Mouse (Mus musculus): ENCODE measurements around the gene Tspoap1. TPM values are rescaled to one million over a fixed set of nuclear protein-coding genes. Genes with fewer than 3 reads are reported as not detected.

Gene Tspoap1
- polyA plus RNA-seq, 1 experiment from 2014 or later: 0.64 TPM

DNA sequence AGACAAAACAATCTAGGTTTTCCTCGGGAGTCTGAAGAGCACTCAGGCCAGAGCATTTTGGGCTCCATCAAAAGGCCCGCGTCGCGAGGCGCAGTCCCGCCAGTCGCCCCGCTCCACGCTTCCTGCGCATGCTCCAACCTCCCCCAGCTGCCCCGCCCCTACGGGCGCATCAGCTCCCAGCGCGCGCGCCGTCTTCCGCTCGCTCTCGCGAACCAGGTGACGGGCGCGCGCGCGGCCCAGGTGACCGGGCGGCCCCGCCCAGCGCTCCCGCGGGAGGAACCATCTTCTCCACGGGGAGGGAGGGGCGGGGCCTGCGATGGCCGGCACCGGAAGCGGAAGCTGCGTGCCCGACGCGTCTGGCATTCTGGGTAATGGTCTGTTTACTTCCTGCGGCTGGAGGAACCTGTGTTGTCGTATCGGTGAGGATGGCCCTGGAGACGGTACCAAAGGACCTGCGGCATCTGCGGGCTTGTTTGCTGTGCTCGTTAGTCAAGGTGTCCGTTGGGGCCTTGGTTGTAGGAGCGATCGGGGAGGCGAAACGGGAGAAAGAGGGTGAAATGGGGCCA, 23.1 kb upstream of the Tspoap1 start, which contains the start of gene Supt4a:
Gene Supt4a (plus strand): TSS at position 378 of the 566 bp plus-strand sequence.
- WGBS: under 1% methylated on average over 51 of the region's 57 CpGs
- H3K9ac ChIP-seq (replicated peaks; ENCODE audit: low read depth): peak within 1 kb of the TSS; percentile 79

GRCm38 (mm10) chr11:87743691-87744090, 16.6 kb upstream of the Tspoap1 start:
- ATAC-seq (no peak), DNase-seq (ENCODE audit: low spot score) (no peak)
- no peaks in the 10 kb centered on the region for H3K4me1 ChIP-seq (ENCODE audit: insufficient read depth, low read depth, low read length)
- no peak overlapping the region for H3K4me2 ChIP-seq (replicated peaks; ENCODE audit: low read depth, low read length)
- H3K27ac ChIP-seq (ENCODE audit: low read length): no peak overlapping the region
- 95% methylated on average over 3 of the region's 3 CpGs for WGBS
- no peaks in the 10 kb centered on the region for H3K9me3 ChIP-seq (ENCODE audit: low read length)
- no peak overlapping the region for H3K4me3 ChIP-seq (ENCODE audit: low read depth, low read length)
- no peak for TF ChIP-seq EP300 (IDR thresholded peaks at IDR 0.05)
- peaks cover 33% of the 10 kb centered on the region for H3K36me3 ChIP-seq (ENCODE audit: insufficient read depth, low read length)
- no peak overlapping the region for H3K9ac ChIP-seq (replicated peaks; ENCODE audit: low read depth)
- H3K27me3 ChIP-seq (replicated peaks; ENCODE audit: insufficient read depth, low read length): no peaks in the 10 kb centered on the region

More for the DNA sequence above, 23.1 kb upstream of the Tspoap1 start, which contains the start of gene Supt4a:
- no peaks in the 10 kb centered on the region for H3K9me3 ChIP-seq (ENCODE audit: low read length)
- H3K4me1 ChIP-seq (ENCODE audit: insufficient read depth, low read depth, low read length): no peaks in the 10 kb centered on the region
- peaks cover 22% of the 10 kb centered on the region; the same call in 1 of the 2 replicates for H3K36me3 ChIP-seq (ENCODE audit: insufficient read depth, low read length)
- H3K4me2 ChIP-seq (replicated peaks; ENCODE audit: low read depth, low read length): peak within 1 kb of the TSS; percentile 87
- H3K27me3 ChIP-seq (replicated peaks; ENCODE audit: insufficient read depth, low read length): no peaks in the 10 kb centered on the region
- TF ChIP-seq EP300 (IDR thresholded peaks at IDR 0.05) (no peak), CTCF (IDR thresholded peaks at IDR 0.05) (no peak)
- peak; percentile 97 for DNase-seq (ENCODE audit: low spot score)
- peak within 1 kb of the TSS; percentile 87 for H3K27ac ChIP-seq (ENCODE audit: low read length)
- peak within 1 kb of the TSS; percentile 79 for H3K4me3 ChIP-seq (ENCODE audit: low read depth, low read length)
- peak; percentile 95 for ATAC-seq

DNA sequence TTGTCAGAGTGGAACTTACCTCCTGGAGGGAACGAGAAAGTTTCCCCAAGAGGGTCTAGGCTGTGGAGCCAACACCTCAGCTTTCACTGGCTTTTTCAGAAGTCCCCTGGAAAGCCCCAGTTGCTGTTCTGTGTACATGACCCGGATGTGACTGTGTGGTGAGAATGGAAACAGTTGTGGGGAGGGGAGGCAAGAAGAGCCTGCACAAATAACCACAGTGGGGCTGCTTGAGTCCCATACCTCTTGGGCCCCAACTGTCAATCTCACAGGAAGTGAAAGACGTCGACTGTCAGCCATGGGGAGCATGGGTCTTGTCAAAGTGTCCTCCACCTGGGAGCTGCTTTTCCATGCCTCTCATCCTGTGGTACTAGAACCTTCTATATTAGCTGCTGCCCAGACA, 15.4 kb upstream of the Tspoap1 start:
- Histone ChIP-seq H3K4me2 (replicated peaks; ENCODE audit: low read depth, low read length) (no peak overlapping the region), H3K27ac (ENCODE audit: low read length) (no peak overlapping the region), H3K36me3 (ENCODE audit: insufficient read depth, low read length) (peaks cover 25% of the 10 kb centered on the region), H3K4me3 (ENCODE audit: low read depth, low read length) (no peak overlapping the region), H3K4me1 (ENCODE audit: insufficient read depth, low read depth, low read length) (no peaks in the 10 kb centered on the region), H3K9ac (replicated peaks; ENCODE audit: low read depth) (no peak overlapping the region), H3K9me3 (ENCODE audit: low read length) (no peaks in the 10 kb centered on the region), H3K27me3 (replicated peaks; ENCODE audit: insufficient read depth, low read length) (no peaks in the 10 kb centered on the region)
- no peak for TF ChIP-seq EP300 (IDR thresholded peaks at IDR 0.05)
- TF ChIP-seq CTCF (IDR thresholded peaks at IDR 0.05): no peak
- no peak for ATAC-seq
- DNase-seq (ENCODE audit: low spot score): no peak
- WGBS: 76% methylated on average over 4 of the region's 4 CpGs

- no peak overlapping the region for H3K27ac ChIP-seq (ENCODE audit: low read length)
- no peak overlapping the region for H3K4me3 ChIP-seq (ENCODE audit: low read depth, low read length)
- no peaks in the 10 kb centered on the region for H3K27me3 ChIP-seq (replicated peaks; ENCODE audit: insufficient read depth, low read length)
- no peaks in the 10 kb centered on the region for H3K9me3 ChIP-seq (ENCODE audit: low read length)
- WGBS: 69% methylated on average over 9 of the region's 9 CpGs
- H3K36me3 ChIP-seq (ENCODE audit: insufficient read depth, low read length): peaks cover 16% of the 10 kb centered on the region
- no peak overlapping the region for H3K4me2 ChIP-seq (replicated peaks; ENCODE audit: low read depth, low read length)
- ATAC-seq: no peak
- DNase-seq (ENCODE audit: low spot score): no peak
- TF ChIP-seq CTCF (IDR thresholded peaks at IDR 0.05) (no peak), EP300 (IDR thresholded peaks at IDR 0.05) (no peak)
- no peak overlapping the region for H3K9ac ChIP-seq (replicated peaks; ENCODE audit: low read depth)
- no peaks in the 10 kb centered on the region for H3K4me1 ChIP-seq (ENCODE audit: insufficient read depth, low read depth, low read length)
These were observed 14.4 kb upstream of the Tspoap1 start for GRCm38 (mm10) chr11:87745632-87746555.

DNA sequence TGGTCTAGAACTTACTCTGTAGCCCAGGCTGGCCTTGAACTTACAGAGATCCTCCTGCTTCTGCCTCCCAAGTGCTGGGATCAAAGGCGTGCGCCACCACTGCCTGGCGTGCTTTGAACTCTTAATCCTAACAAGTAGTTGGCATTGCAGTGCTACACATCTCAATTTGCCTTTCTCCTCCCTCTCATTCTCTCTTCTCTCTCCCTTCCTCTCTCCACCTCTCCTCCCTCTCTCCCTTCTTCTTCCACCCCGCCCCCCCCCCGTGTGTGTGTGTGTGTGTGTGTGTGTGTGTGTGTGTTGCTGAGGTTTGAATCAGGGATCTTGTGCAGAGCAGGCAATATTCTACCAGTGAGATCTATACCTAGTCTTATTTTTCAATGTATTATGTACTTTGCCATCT, 13.0 kb upstream of the Tspoap1 start:
- Histone ChIP-seq H3K27me3 (replicated peaks; ENCODE audit: insufficient read depth, low read length) (no peaks in the 10 kb centered on the region), H3K4me3 (ENCODE audit: low read depth, low read length) (no peak overlapping the region), H3K36me3 (ENCODE audit: insufficient read depth, low read length) (peaks cover 11% of the 10 kb centered on the region), H3K4me2 (replicated peaks; ENCODE audit: low read depth, low read length) (no peak overlapping the region), H3K9me3 (ENCODE audit: low read length) (no peaks in the 10 kb centered on the region), H3K4me1 (ENCODE audit: insufficient read depth, low read depth, low read length) (no peaks in the 10 kb centered on the region), H3K27ac (ENCODE audit: low read length) (no peak overlapping the region), H3K9ac (replicated peaks; ENCODE audit: low read depth) (no peak overlapping the region)
- DNase-seq (ENCODE audit: low spot score) (no peak), ATAC-seq (no peak)
- 94% methylated on average over 4 of the region's 5 CpGs for WGBS
- no peak for TF ChIP-seq CTCF (IDR thresholded peaks at IDR 0.05)
- no peak for TF ChIP-seq EP300 (IDR thresholded peaks at IDR 0.05)

GRCm38 (mm10) chr11:87747716-87748115, 12.6 kb upstream of the Tspoap1 start:
- no peak for TF ChIP-seq EP300 (IDR thresholded peaks at IDR 0.05)
- TF ChIP-seq CTCF (IDR thresholded peaks at IDR 0.05): no peak
- no peaks in the 10 kb centered on the region for H3K4me1 ChIP-seq (ENCODE audit: insufficient read depth, low read depth, low read length)
- no peak overlapping the region for H3K4me2 ChIP-seq (replicated peaks; ENCODE audit: low read depth, low read length)
- ATAC-seq (no peak), DNase-seq (ENCODE audit: low spot score) (no peak)
- H3K27ac ChIP-seq (ENCODE audit: low read length): no peak overlapping the region
- peaks cover 11% of the 10 kb centered on the region for H3K36me3 ChIP-seq (ENCODE audit: insufficient read depth, low read length)
- no peak overlapping the region for H3K4me3 ChIP-seq (ENCODE audit: low read depth, low read length)
- no peaks in the 10 kb centered on the region for H3K27me3 ChIP-seq (replicated peaks; ENCODE audit: insufficient read depth, low read length)
- H3K9me3 ChIP-seq (ENCODE audit: low read length): no peaks in the 10 kb centered on the region
- H3K9ac ChIP-seq (replicated peaks; ENCODE audit: low read depth): no peak overlapping the region
- 92% methylated on average over 7 of the region's 7 CpGs for WGBS
